Mouse (Mus musculus): ENCODE data around the gene Gpbar1.

- TF ChIP-seq CTCF (IDR thresholded peaks at IDR 0.05; ENCODE audit: extremely low read depth, insufficient read depth, insufficient read length, insufficient replicate concordance) (no peak), POLR2A (IDR thresholded peaks at IDR 0.05; ENCODE audit: low read depth, low read length) (no peak)
Observed at GRCm38 (mm10) chr1:74318711-74319110, 40.4 kb downstream of the Gpbar1 start.
